ENCODE assay signal across 10 mouse cellular contexts in the genomic region with DNA sequence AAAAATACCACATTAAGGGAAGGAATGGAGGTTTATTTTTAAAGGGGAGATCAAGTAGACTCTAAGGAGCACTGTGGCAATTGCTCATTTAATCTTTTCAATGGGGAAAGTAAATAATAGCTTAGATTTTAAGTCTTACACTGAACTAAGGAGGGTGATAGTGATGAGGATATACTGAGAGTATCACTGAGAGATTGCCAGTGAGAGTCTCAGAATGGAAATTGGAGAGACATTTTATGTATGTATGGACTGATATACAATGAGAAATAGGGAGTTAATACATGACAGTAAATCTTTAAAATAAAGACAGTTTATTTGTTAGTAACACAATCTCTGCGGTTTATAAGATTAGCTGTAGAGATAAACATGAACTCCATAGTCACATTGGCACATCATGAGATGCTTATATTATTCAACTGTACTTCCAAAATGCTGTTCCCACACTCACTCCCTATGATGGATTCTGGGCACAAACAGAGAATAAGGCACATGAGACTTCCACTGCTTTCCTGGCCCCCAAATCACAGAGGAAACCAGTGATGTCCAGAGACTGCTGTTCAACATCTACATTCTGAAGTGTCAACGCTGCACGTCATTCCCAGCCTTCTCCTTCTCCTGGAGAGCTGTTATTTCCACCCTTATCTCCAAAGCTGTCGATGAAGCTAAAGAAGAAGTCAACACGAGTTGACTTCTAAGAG.
"Had no signal": no experiment of that assay in that cellular context is flagged by ENCODE, and none has a peak within 500 bp of the region (broad histone marks: within the 10 kb centered on the region; RNA-seq: fewer than 3 reads in every experiment).

No protein-coding gene starts in this region.

- H3K4me3 ChIP-seq: left cerebral cortex, adult 2 months; limb, embryonic 10.5 days; liver, embryonic 15.5 days; midbrain, embryonic 13.5 days had no signal

- H3K4me2 ChIP-seq: liver, embryonic 11.5 days; liver, embryonic 15.5 days; midbrain, embryonic 13.5 days had no signal

- H3K36me3 ChIP-seq: limb, embryonic 10.5 days; liver, embryonic 15.5 days; midbrain, embryonic 13.5 days had no signal

- H3K27me3 ChIP-seq: liver, embryonic 15.5 days; midbrain, embryonic 13.5 days had no signal

- H3K9me3 ChIP-seq: limb, embryonic 10.5 days; liver, embryonic 15.5 days; midbrain, embryonic 13.5 days had no signal

- DNase-seq: kidney, adult 8-10 months; kidney, postnatal 25 days; lung, postnatal 14 days; right cerebral cortex, postnatal 14 days; thymus, postnatal 4 days had no signal

- ATAC-seq: midbrain, embryonic 13.5 days had no signal

- H3K4me1 ChIP-seq: limb, embryonic 10.5 days; liver, embryonic 15.5 days; midbrain, embryonic 13.5 days had no signal

- H3K9ac ChIP-seq: liver, embryonic 15.5 days; midbrain, embryonic 13.5 days had no signal

- H3K27ac ChIP-seq: left cerebral cortex, adult 2 months; limb, embryonic 10.5 days; liver, embryonic 15.5 days; midbrain, embryonic 13.5 days had no signal
